10 mouse cellular contexts compared by ENCODE assay signal in the genomic region with DNA sequence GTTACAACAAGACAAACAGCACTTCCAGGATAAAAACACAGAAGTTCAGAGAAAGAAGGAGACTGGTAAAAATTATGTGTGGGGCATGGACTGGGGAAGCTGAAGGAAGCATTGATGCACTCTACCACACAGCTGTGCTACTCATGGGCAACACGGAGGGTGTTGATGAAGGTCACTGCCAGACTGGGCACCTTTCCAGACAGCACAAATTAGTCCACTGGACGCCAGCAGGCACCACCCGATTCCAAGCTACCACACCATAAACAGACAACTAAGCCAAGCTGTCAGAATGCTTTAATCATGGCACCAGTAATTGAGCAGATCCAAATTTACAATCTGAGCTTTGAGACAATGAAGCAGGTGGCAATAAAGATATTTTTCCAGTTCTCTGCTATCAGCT.
A peak's percentile ranks its signal among the peaks of the same experiment; 100 is the strongest.
DNase-seq lines count a peak whose midpoint lies in the region; ATAC-seq and TF ChIP-seq lines count a peak whose summit lies in the region.
"Had no signal": no experiment of that assay in that cellular context is flagged by ENCODE, and none has a peak within 500 bp of the region (broad histone marks: within the 10 kb centered on the region; RNA-seq: fewer than 3 reads in every experiment).

No protein-coding gene starts in this region.

- DNase-seq in heart, adult 18-20 months: peak; percentile 74 to 75
- DNase-seq in right cerebral cortex, postnatal 10 days (ENCODE audit: low spot score in 2 of 2): peak; percentile 63 to 74
- DNase-seq in right cerebral cortex, adult 2 months (ENCODE audit: low spot score in 2 of 2): no peak
- peak; percentile 79 for DNase-seq in hindbrain, postnatal 0 days (ENCODE audit: low spot score)
- no peak for DNase-seq in c-Kit-positive CD71-positive TER-119-positive erythroid progenitor cells, embryonic 14.5 days (ENCODE audit: low spot score)
- no peak for DNase-seq in urinary bladder, postnatal 14 days (ENCODE audit: low spot score)

- no peaks in the 10 kb centered on the region for H3K9me3 ChIP-seq in heart, embryonic 12.5 days (replicated peaks)
- no peaks in the 10 kb centered on the region for H3K9me3 ChIP-seq in hindbrain, postnatal 0 days (ENCODE audit: low read length)

- H3K4me2 ChIP-seq in heart, embryonic 12.5 days: no peak overlapping the region
- no peak overlapping the region for H3K4me2 ChIP-seq in hindbrain, postnatal 0 days (ENCODE audit: low read depth, low read length)

- no peak for ATAC-seq in heart, embryonic 12.5 days (ENCODE audit: insufficient number of reproducible peaks, low FRiP score)
- ATAC-seq in hindbrain, postnatal 0 days: peak; percentile 76

- H3K4me1 ChIP-seq in heart, embryonic 12.5 days (replicated peaks): peaks cover 6% of the 10 kb centered on the region; the same call in 1 of the 2 replicates
- H3K4me1 ChIP-seq in hindbrain, postnatal 0 days (ENCODE audit: insufficient read depth, low read length): peaks cover 7% of the 10 kb centered on the region; the same call in 1 of the 2 replicates
- peaks cover 18% of the 10 kb centered on the region; the same call in 1 of the 2 replicates for H3K4me1 ChIP-seq in small intestine, adult 2 months (ENCODE audit: control insufficient read depth, insufficient read depth, insufficient read length, low read length)

- TF ChIP-seq POLR2A in small intestine, adult 2 months (IDR thresholded peaks at IDR 0.05; ENCODE audit: low read depth, low read length): no peak

- no peak overlapping the region for H3K4me3 ChIP-seq in heart, embryonic 12.5 days
- H3K4me3 ChIP-seq in hindbrain, postnatal 0 days (ENCODE audit: low read length): no peak overlapping the region
- no peak overlapping the region for H3K4me3 ChIP-seq in small intestine, adult 2 months (ENCODE audit: low read depth, low read length)
- H3K4me3 ChIP-seq: myocyte had no signal

- H3K9ac ChIP-seq in heart, embryonic 12.5 days: no peak overlapping the region
- H3K9ac ChIP-seq in hindbrain, postnatal 0 days (replicated peaks; ENCODE audit: low read length): no peak overlapping the region

- 51% methylated on average over 3 of the region's 3 CpGs for WGBS in heart, embryonic 12.5 days
- WGBS in hindbrain, postnatal 0 days: 34% methylated on average over 3 of the region's 3 CpGs
- WGBS in small intestine, adult 2 months: 24% methylated on average over 3 of the region's 3 CpGs

- no peaks in the 10 kb centered on the region for H3K27me3 ChIP-seq in heart, embryonic 12.5 days (replicated peaks)
- H3K27me3 ChIP-seq in hindbrain, postnatal 0 days (ENCODE audit: insufficient read depth, low read length): no peaks in the 10 kb centered on the region
- no peaks in the 10 kb centered on the region for H3K27me3 ChIP-seq in small intestine, adult 2 months (ENCODE audit: control insufficient read depth, insufficient read depth, low read length)

- no peak for TF ChIP-seq CTCF in hindbrain, postnatal 0 days (IDR thresholded peaks at IDR 0.05; ENCODE audit: low read depth)
- no peak for TF ChIP-seq CTCF in small intestine, adult 2 months (IDR thresholded peaks at IDR 0.05; ENCODE audit: extremely low read depth, insufficient read length, insufficient replicate concordance, low read depth, low read length)

- no peak overlapping the region for H3K27ac ChIP-seq in heart, embryonic 12.5 days (ENCODE audit: poor library complexity, severe bottlenecking)
- no peak overlapping the region for H3K27ac ChIP-seq in hindbrain, postnatal 0 days
- peak overlapping the region; percentile 72 for H3K27ac ChIP-seq in small intestine, adult 2 months (ENCODE audit: insufficient read depth, low read depth, low read length)
- H3K27ac ChIP-seq: kidney, postnatal 0 days had no signal

- H3K36me3 ChIP-seq in heart, embryonic 12.5 days: peaks cover 4% of the 10 kb centered on the region
- H3K36me3 ChIP-seq in hindbrain, postnatal 0 days (ENCODE audit: insufficient read depth, low read length): no peaks in the 10 kb centered on the region
- H3K36me3 ChIP-seq in small intestine, adult 2 months (ENCODE audit: control insufficient read depth, insufficient read depth, low read length): 0 out of 2 replicates have a peak, but pooled peaks cover 3% of the 10 kb centered on the region

Comparison
In these comparisons a context has a peak if more than half of its experiments do, and no peak if none do; other contexts are left out.
1. DNase-seq: peak in heart, adult 18-20 months (2 of 2), right cerebral cortex, postnatal 10 days (2 of 2) and hindbrain, postnatal 0 days (single experiment); none in right cerebral cortex, adult 2 months (0 of 2), c-Kit-positive CD71-positive TER-119-positive erythroid progenitor cells, embryonic 14.5 days (single experiment) and urinary bladder, postnatal 14 days (single experiment).